Mouse (Mus musculus) cerebellum, adult 8-10 months (tissue): ENCODE measurements around the gene Pde8a.

Experiments
- DNase-seq: peaks from one replicate; pipeline ENCODE4 v3.0.0; 2022

Pde8a gene

DNA sequence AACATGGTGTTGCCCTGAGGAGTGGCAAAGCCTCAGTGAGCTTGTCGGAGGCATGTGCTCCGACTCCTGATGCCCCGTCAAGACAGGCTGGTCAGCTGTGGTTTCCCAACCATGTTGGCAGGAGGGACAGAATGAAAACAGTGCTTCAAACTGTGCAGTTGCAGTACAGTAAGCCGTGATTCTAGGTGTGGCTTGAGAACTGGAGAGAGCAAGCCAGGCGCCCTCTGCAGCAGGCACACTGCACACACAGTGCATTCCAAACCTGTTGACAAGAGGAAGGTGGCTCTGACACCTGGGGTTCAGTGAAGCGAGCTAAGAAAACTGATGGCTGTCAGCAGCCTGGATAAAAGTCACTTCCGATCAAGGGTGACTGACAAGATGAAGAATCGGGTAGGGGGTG lies 73.5 kb downstream of the Pde8a start:
- DNase-seq, result no peak

- DNase-seq, result no peak
Measured at GRCm38 (mm10) chr7:81295169-81295568, 81.8 kb downstream of the Pde8a start.

GRCm38 (mm10) chr7:81298206-81298605 lies 84.8 kb downstream of the Pde8a start:
- DNase-seq, result no peak

DNA sequence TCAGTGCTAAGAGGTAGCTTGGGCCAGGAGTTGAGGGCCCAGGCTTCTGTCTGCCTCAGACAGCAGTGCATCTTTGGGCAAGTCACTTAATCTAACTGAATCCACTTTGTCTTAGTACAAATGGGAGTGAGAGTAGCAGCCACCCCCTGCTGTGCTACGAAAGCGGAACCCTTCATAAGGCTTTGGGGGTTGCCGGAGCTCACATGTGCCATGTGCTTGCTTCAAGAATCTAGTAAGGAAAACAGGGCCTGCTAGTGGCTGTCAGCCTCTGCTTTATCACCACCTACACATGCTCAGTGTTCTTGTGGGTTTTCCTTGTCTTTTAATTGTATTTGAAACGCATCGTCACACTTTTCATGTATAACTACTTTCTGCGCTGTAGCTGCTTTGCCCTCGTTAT lies 87.9 kb downstream of the Pde8a start:
- DNase-seq, result no peak

DNA sequence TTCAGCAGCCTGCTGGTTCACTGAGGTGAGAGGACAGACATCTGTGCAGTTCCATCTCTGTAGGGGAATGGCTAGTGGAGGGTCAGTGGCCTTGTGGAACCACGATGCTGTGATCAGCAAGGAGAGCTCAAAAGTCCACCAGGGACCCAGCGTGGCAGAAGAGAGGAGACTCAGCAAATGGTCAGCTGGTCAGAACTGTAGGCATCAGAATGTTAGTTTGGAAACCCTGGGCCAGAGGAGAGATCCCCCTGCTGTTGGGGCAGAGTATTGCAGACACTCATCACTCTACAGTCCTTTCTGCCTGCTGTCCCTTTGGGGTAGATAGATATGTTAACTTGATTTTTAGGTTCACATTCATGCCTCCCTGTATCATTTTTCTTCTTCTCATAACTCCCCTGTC lies 90.3 kb downstream of the Pde8a start:
- no peak for DNase-seq

- no peak for DNase-seq
Measured at GRCm38 (mm10) chr7:81304100-81304499, 90.7 kb downstream of the Pde8a start.

DNA sequence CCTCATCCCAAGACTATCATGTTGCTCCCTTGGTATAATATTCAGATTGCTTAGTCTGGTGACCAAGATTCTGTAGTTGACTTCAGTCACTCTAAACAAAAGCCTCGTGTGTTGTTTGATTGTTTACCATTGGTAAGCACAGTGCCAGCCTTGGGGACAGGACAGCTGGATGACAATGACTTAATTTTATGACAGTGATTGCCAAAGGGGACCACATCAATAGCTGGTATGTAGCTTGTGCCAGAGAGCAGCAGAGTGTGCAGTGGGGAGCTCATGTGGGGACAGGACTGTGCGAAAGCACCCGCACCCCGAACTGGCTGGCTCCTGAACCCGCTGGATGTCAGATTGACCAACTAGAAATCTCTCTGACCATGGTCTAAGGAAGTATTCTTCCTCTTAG lies 91.3 kb downstream of the Pde8a start:
- DNase-seq, result no peak

GRCm38 (mm10) chr7:81307735-81308134 lies 94.3 kb downstream of the Pde8a start:
- DNase-seq, result no peak

GRCm38 (mm10) chr7:81309247-81309646 lies 95.9 kb downstream of the Pde8a start:
- no peak for DNase-seq

DNA sequence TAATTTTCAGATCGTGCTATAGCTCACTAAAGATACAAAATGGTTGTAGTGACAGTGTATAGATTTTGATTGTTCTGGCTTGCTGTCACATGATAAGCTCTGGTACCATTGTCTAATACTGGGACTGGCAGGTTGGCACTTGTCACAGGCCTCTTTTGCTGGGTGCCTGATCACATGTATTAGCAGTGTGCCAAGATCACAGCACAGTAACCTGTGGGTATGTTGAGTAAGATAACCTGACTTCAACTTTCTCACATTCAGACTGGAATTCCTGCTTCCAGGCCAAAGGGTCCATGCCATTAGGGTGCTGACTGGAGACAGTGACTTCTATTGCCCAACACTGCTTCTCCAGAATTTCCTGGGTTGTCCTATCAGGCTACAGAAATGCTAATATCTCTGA lies 97.7 kb downstream of the Pde8a start:
- no peak for DNase-seq

DNA sequence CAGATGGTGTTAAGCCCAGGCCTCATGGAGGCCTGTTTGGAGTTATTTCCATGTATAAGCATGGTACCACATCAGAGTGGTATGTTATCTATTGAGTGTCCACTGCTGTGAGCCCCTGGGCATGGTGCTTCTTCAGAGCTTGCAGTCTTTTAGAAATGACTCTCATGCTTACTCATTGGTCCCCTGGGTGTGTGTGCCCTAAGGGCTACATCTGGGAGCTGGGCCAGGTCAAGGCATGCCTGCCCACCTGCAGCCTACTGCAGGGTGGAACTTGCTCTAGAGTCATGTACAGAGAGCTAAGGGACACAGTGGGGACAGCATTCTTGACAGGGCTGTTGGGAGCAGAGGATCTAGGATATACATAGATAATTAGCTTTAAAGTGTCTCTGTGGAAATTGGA lies 98.2 kb downstream of the Pde8a start:
- DNase-seq, result no peak

DNA sequence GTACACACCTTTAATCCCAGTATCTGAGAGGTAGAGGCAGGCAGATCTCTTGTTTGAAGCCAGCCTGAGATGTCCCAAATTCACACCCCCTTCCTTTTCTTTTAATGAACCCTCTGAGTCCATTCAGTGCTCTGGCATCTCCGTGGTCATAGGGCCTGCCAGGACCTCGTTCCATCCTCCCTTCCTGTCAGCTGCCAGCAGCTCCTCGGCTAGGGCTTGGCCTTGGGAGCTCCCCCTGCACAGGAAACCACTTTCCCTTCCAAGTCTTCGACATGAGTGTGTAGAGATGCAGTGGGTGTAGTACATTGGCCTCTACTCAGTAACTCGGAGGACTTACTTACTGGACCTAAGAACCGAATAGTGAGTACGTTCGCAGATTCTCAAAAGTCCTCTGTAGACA lies 102.2 kb downstream of the Pde8a start:
- no peak for DNase-seq

GRCm38 (mm10) chr7:81319749-81320148 lies 106.4 kb downstream of the Pde8a start:
- no peak for DNase-seq

- no peak for DNase-seq
Measured at GRCm38 (mm10) chr7:81321776-81322175, 108.4 kb downstream of the Pde8a start.

DNA sequence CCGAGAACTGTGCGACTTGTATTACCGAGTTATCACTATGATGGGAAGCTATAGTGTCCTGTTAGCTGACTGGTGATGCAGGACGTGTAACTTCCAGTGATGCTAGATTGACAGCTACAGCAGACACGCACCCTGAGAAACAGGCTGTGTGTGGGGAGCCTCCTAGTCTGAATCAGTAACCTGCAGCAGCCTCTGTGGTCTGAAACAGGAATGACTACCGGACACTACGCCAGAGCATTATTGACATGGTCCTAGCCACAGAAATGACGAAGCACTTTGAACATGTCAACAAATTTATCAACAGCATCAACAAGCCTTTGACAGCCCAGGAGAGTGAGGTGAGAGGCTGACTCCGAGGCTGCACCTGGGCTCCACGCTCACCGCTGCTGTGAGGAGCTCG lies 112.6 kb downstream of the Pde8a start:
- no peak for DNase-seq

- DNase-seq, result no peak
Measured at GRCm38 (mm10) chr7:81326859-81327258, 113.5 kb downstream of the Pde8a start.

DNA sequence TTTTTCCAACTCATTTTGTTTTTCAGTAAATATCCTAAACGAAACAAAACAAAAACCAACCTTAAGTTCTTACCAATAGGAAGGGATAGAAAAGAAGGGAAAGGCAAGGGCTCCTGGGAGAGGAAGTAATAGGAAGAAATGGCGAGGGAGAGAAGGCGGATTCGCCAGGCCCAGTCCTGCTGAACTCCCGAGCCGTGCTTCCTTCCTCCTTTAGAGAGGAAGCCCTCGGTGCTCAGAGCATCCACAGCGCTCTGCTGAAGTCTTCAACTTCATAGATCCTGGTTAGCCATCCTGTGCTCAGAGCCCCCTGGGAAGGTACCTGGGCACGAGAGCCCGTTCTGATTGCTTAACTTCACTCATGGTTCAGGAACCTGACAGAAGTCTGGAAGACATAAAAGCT lies 114.3 kb downstream of the Pde8a start:
- no peak for DNase-seq

DNA sequence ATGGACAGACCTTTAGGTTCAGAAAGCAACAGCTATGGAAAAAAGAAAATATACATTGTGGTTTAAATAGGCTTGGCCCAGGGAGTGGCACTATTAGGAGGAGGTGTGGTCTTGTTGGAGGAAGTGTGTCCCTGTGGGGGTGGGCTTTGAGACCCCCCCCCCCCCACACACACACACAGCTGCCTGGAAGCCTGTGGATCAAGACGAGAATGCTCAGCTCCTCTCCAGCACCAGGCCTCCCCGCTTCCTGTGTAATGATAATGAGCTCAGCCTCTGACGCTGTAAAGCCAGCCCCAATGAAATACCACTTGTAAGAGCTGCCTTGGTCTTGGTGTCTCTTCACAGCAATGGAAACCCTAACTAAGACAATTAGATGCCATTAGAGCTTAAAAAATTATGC lies 117.4 kb downstream of the Pde8a start:
- DNase-seq, result no peak

DNA sequence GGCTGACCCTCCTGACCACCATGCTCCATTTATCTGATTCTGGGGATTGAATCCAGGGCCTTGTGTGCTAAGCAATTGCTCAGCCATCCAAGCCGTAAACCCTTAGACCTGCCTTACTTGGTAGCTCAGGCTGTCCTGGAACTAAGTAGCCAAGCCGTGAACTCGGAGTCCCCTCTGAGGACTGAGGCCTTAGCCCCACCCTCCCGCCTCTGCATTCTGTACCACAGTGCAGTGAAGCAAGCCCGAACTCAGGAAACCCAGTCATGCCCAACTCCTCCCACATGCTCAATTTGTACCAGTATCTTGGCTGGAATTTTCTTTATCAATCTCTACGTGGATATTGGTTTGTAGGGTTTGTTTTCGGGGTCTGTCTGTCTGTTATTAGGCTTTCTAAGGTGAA lies 118.5 kb downstream of the Pde8a start:
- DNase-seq, result no peak

GRCm38 (mm10) chr7:81335705-81336431 lies 122.5 kb downstream of the Pde8a start:
- no peak for DNase-seq

GRCm38 (mm10) chr7:81336432-81336786 lies 123.0 kb downstream of the Pde8a start:
- DNase-seq, result no peak

- DNase-seq, result no peak
Measured at GRCm38 (mm10) chr7:81337785-81338521, 124.6 kb downstream of the Pde8a start.

GRCm38 (mm10) chr7:81338522-81338873 lies 125.1 kb downstream of the Pde8a start:
- no peak for DNase-seq

DNA sequence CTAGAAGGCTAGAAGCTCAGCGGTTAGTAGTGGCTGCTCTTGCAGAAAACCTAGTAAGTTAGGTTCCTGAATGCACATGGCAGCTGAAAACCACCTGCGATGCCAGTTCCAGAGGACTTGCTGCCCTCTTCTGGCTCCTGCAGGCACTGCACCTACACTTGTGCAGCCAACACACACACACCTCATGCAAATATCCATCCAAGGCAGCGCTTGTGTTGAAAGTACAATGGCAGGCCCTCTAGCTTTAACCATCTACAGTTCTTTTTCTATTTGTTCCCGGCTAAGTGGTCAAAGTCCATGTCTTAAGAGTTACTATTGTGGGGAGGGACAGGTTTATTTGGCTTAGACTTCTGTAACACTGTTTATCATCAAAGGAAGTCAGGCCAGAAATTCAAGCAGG lies 126.4 kb downstream of the Pde8a start:
- DNase-seq, result no peak

- DNase-seq, result no peak
Measured at GRCm38 (mm10) chr7:81341563-81341962, 128.2 kb downstream of the Pde8a start.
